16 mouse cellular contexts compared by ENCODE assay signal in genomic region chr4:48803777-48804176, GRCm38 (mm10).
DNase-seq lines count a peak whose midpoint lies in the region; ATAC-seq and TF ChIP-seq lines count a peak whose summit lies in the region.
"Had no signal": no experiment of that assay in that cellular context is flagged by ENCODE, and none has a peak within 500 bp of the region (broad histone marks: within the 10 kb centered on the region; RNA-seq: fewer than 3 reads in every experiment).

No protein-coding gene starts in this region.

- peaks cover 10% of the 10 kb centered on the region for H3K4me1 ChIP-seq in heart, postnatal 0 days (ENCODE audit: control insufficient read depth, insufficient read depth)
- H3K4me1 ChIP-seq in kidney, embryonic 14.5 days (ENCODE audit: control insufficient read depth, insufficient read depth, low read length), result no peaks in the 10 kb centered on the region
- H3K4me1 ChIP-seq: lung, embryonic 15.5 days; midbrain, embryonic 12.5 days had no signal

- H3K9ac ChIP-seq in heart, postnatal 0 days (replicated peaks; ENCODE audit: low read depth, low read length), result no peak overlapping the region
- H3K9ac ChIP-seq in kidney, embryonic 14.5 days (ENCODE audit: low read depth, low read length), result no peak overlapping the region
- H3K9ac ChIP-seq: lung, embryonic 15.5 days; midbrain, embryonic 12.5 days had no signal

- intact Hi-C loops in heart, postnatal 36 days (cut with DNase I), result no loop called here
- intact Hi-C loops in gastrocnemius, postnatal 14 days (cut with DNase I; ENCODE audit: low total_unique reads), result no loop called here

- TF ChIP-seq POLR2A in brain, embryonic 14.5 days (IDR thresholded peaks at IDR 0.05; ENCODE audit: borderline replicate concordance, extremely low read depth, insufficient read depth, insufficient read length, poor library complexity, severe bottlenecking), result no peak

- peak overlapping the region; percentile 5; the same call in 1 of the 2 replicates for H3K27ac ChIP-seq in heart, postnatal 0 days (ENCODE audit: low read depth)
- H3K27ac ChIP-seq in kidney, embryonic 14.5 days (ENCODE audit: low read depth, low read length), result no peak overlapping the region
- H3K27ac ChIP-seq: lung, embryonic 15.5 days; macrophage; midbrain, embryonic 12.5 days had no signal

- H3K27me3 ChIP-seq in heart, postnatal 0 days (ENCODE audit: control insufficient read depth, insufficient read depth, low read length), result no peaks in the 10 kb centered on the region
- H3K27me3 ChIP-seq in kidney, embryonic 14.5 days (ENCODE audit: control insufficient read depth, insufficient read depth, low read length), result no peaks in the 10 kb centered on the region
- H3K27me3 ChIP-seq: lung, embryonic 15.5 days; midbrain, embryonic 12.5 days had no signal

- DNase-seq in cerebellum, postnatal 36 days, result peak; percentile 30 to 35
- DNase-seq in cerebellum, adult 8-10 months, result no peak
- no peak for DNase-seq in heart, postnatal 0 days (ENCODE audit: low spot score)
- no peak for DNase-seq in heart, postnatal 36 days
- peak; percentile 12 for DNase-seq in kidney, postnatal 10 days
- peak; percentile 58 for DNase-seq in brain, embryonic 14.5 days (ENCODE audit: low read depth)
- DNase-seq in gastrocnemius, postnatal 14 days, result no peak
- DNase-seq: adrenal gland, postnatal 14 days; gastrocnemius, postnatal 25 days; liver; thymus, postnatal 4 days had no signal

- no peak for TF ChIP-seq CTCF in heart, postnatal 0 days (IDR thresholded peaks at IDR 0.05; ENCODE audit: low read depth)
- no peak for TF ChIP-seq CTCF in brain, embryonic 14.5 days (IDR thresholded peaks at IDR 0.05; ENCODE audit: borderline replicate concordance, extremely low read depth, insufficient read depth, insufficient read length)

- WGBS in heart, postnatal 0 days, result 26% methylated on average over 3 of the region's 3 CpGs
- WGBS in kidney, embryonic 14.5 days, result 61% methylated on average over 3 of the region's 3 CpGs

- no peaks in the 10 kb centered on the region for H3K9me3 ChIP-seq in heart, postnatal 0 days (replicated peaks; ENCODE audit: control insufficient read depth, low read length)
- no peaks in the 10 kb centered on the region for H3K9me3 ChIP-seq in kidney, embryonic 14.5 days (ENCODE audit: control insufficient read depth, low read length)
- H3K9me3 ChIP-seq: lung, embryonic 15.5 days; midbrain, embryonic 12.5 days had no signal

- H3K36me3 ChIP-seq in heart, postnatal 0 days (replicated peaks; ENCODE audit: control insufficient read depth, insufficient read depth, low read length), result no peaks in the 10 kb centered on the region
- no peaks in the 10 kb centered on the region for H3K36me3 ChIP-seq in kidney, embryonic 14.5 days (ENCODE audit: control insufficient read depth, insufficient read depth, low read length)
- H3K36me3 ChIP-seq: lung, embryonic 15.5 days; midbrain, embryonic 12.5 days had no signal

- no peak overlapping the region for H3K4me3 ChIP-seq in heart, postnatal 0 days (ENCODE audit: low read depth, low read length)
- no peak overlapping the region for H3K4me3 ChIP-seq in kidney, embryonic 14.5 days (ENCODE audit: low read length)
- H3K4me3 ChIP-seq: lung, embryonic 15.5 days; midbrain, embryonic 12.5 days had no signal

- H3K4me2 ChIP-seq in heart, postnatal 0 days (ENCODE audit: low read depth, low read length), result no peak overlapping the region
- H3K4me2 ChIP-seq in kidney, embryonic 14.5 days (replicated peaks; ENCODE audit: low read depth, low read length), result no peak overlapping the region
- H3K4me2 ChIP-seq: lung, embryonic 15.5 days; midbrain, embryonic 12.5 days had no signal

- no peak for ATAC-seq in heart, postnatal 0 days (ENCODE audit: insufficient read depth, low read depth)
- ATAC-seq in kidney, embryonic 14.5 days (ENCODE audit: low FRiP score, low TSS enrichment), result no peak
- ATAC-seq: intestine, postnatal 0 days had no signal

- TF ChIP-seq EP300 in heart, postnatal 0 days (IDR thresholded peaks at IDR 0.05; ENCODE audit: low read depth), result no peak

Comparison
In these comparisons a context has a peak if more than half of its experiments do, and no peak if none do; other contexts are left out.
1. DNase-seq: peak in cerebellum, postnatal 36 days (2 of 2), kidney, postnatal 10 days (single experiment) and brain, embryonic 14.5 days (single experiment); none in cerebellum, adult 8-10 months (single experiment), heart, postnatal 0 days (single experiment), heart, postnatal 36 days (0 of 2) and gastrocnemius, postnatal 14 days (single experiment).